Mouse (Mus musculus) liver, adult 2 months (tissue): ENCODE results near the gene Tuft1.

Experiments
- CTCF ChIP-seq: fragments of 200-500 bp; IDR thresholded peaks from 2 replicates; pipeline ENCODE4 v1.5.1; 2011; ENCODE audit warnings: low read depth, low read length, control low read depth
- POLR2A ChIP-seq: fragments of 200-500 bp; IDR thresholded peaks from 2 replicates; pipeline ENCODE4 v1.6.1; 2011; ENCODE audit warnings: low read length, control low read depth; ENCODE audit not compliant: insufficient read depth; ENCODE audit errors: extremely low read depth

DNA sequence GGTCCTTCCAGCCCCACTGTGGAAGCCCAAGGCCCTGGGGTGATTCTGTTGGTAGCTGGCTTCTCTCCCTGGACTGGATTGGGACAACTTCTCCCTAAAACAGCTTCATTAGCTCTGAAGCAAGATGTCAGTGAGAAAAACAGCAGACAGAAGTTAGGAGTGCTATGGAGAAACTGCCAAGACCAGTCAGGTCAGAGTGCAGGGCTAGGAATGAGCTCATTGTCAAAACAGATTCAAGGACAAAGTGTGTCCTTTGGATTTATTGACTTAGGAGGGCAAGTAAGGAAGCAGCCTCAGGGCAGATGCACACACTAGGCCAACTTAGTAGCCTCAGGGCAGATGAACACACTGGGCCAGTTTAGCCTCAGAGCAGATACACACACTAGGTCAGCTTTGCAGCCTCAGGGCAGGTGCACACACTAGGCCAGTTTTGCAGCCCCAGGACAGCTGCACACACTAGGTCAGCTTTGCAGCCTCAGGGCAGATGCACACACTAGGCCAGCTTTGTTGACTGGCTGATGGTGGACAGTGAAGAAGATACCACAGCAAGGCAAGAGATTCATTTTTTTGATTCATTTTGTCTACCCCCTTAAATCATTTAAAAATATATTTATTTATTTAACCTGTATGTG is 32.1 kb upstream of the Tuft1 start:
- no peak for TF ChIP-seq POLR2A
- TF ChIP-seq CTCF = no peak
